Mouse (Mus musculus) limb, embryonic 14.5 days (tissue): ENCODE measurements at regions not wholly inside any gene's neighbourhood (a gene's known extent, or its start where the extent isn't known, plus 50 kb on each side); places are given as distances from the start of the nearest gene placed in this dataset.

Source experiments
- ATAC-seq: fragments of 200-750 bp; cut with Nextera tagmentation; 2 replicates; pipeline ENCODE4 v1.8.0; 2017; ENCODE audit warnings: low read depth, moderate number of reproducible peaks, moderate TSS enrichment; ENCODE audit not compliant: low FRiP score
- DNase-seq: peaks from one replicate; pipeline ENCODE4 v3.0.0-alpha.2; 2015; ENCODE audit warnings: low spot score
- H3K27ac ChIP-seq: fragments of 300-500 bp; sonication (generic); replicated peaks from 2 replicates; pipeline ENCODE4 v1.5.1; 2014; ENCODE audit warnings: low read depth, mild to moderate bottlenecking, low read length, moderate library complexity, mixed read lengths
- H3K27me3 ChIP-seq: fragments of 300-500 bp; sonication (generic); 2 replicates; pipeline ENCODE4 v1.6.1; 2014; ENCODE audit warnings: low read length, mixed read lengths; ENCODE audit not compliant: control insufficient read depth, insufficient read depth
- H3K36me3 ChIP-seq: fragments of 300-500 bp; sonication (generic); 2 replicates; pipeline ENCODE4 v1.6.1; 2014; ENCODE audit warnings: mild to moderate bottlenecking, low read length, moderate library complexity, mixed read lengths; ENCODE audit not compliant: control insufficient read depth, insufficient read depth
- H3K4me1 ChIP-seq: fragments of 300-500 bp; sonication (generic); 2 replicates; pipeline ENCODE4 v1.6.1; 2014; ENCODE audit warnings: antibody characterized with exemption, low read length, mixed read lengths; ENCODE audit not compliant: control insufficient read depth, insufficient read depth
- H3K4me2 ChIP-seq: fragments of 300-500 bp; sonication (generic); replicated peaks from 2 replicates; pipeline ENCODE4 v1.6.1; 2014; ENCODE audit warnings: low read depth, mild to moderate bottlenecking, low read length, moderate library complexity; ENCODE audit not compliant: severe bottlenecking
- H3K4me3 ChIP-seq: fragments of 300-500 bp; sonication (generic); replicated peaks from 2 replicates; pipeline ENCODE4 v1.5.1; 2014; ENCODE audit warnings: low read length
- H3K9ac ChIP-seq: fragments of 300-500 bp; sonication (generic); 2 replicates; pipeline ENCODE4 v1.6.1; 2014; ENCODE audit warnings: mild to moderate bottlenecking, low read depth, low read length, moderate library complexity; ENCODE audit not compliant: severe bottlenecking
- H3K9me3 ChIP-seq: fragments of 300-500 bp; sonication (generic); 2 replicates; pipeline ENCODE4 v1.6.1; 2016; ENCODE audit warnings: low read length; ENCODE audit not compliant: control insufficient read depth
- POLR2A ChIP-seq: fragments of 200-500 bp; IDR thresholded peaks from 2 replicates; pipeline ENCODE4 v1.8.0; 2012; ENCODE audit warnings: inconsistent platforms, mild to moderate bottlenecking, moderate library complexity, borderline replicate concordance; ENCODE audit not compliant: insufficient read depth, insufficient read length; ENCODE audit errors: extremely low read depth
- WGBS: fragments of 180-500 bp; shearing (Covaris S2); extraction: QIAGEN DNeasy Blood & Tissue Kit; methylation state at CpG from one replicate; pipeline ENCODE4 v1.1.7; 2014; 5-methylcytosine and 5-hydroxymethylcytosine counted together

DNA sequence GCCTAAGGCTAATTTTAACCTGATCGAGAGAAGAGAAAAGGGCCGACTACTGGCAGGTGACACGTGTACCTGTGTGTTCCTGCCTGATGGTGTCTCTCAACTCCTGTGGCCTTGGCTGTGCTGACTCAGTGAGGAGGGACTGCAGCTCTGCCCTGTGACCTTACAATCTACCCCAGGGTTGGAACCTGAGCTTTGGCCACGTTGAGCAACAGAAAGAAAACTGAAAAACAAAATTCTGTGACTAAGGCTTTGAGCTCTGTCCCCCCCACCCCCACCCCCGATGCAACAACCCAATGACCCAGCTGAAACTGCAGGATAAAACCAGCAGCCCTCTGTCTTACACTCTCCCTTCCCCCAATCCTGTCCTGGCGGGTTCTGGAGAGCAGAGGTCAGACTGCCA, 153.7 kb downstream of the Irs2 start:
- no peak for ATAC-seq
- no peaks in the 10 kb centered on the region; the same call in 1 of the 2 replicates for H3K4me1 ChIP-seq

DNA sequence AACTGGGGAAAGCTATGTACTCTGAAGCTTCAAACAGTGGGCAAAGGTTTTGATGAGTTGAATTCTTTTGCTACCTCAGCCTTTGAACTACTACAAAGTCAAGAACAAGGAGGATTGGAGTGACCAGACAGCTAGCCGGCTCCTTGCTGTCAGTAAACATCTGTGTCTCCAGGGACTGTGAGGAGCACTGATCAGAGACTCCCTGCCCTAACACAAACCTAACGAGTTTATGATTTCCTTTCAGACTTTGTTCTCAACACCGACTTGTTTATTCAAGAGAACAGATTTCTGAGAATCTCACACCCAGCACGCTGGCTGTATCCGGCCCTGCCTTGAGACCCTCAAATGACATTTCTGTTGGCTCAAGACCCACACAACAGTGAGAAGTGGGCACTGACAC, 154.4 kb downstream of the Irs2 start:
- Histone ChIP-seq H3K27me3 (no peaks in the 10 kb centered on the region), H3K27ac (no peak overlapping the region), H3K9ac (no peak overlapping the region), H3K4me2 (no peak overlapping the region), H3K9me3 (no peaks in the 10 kb centered on the region), H3K36me3 (no peaks in the 10 kb centered on the region), H3K4me1 (no peaks in the 10 kb centered on the region; the same call in 1 of the 2 replicates), H3K4me3 (no peak overlapping the region)
- no peak for TF ChIP-seq POLR2A
- 66% methylated on average over 5 of the region's 5 CpGs for WGBS
- ATAC-seq = no peak
- no peak for DNase-seq

More for the DNA sequence above, 153.7 kb downstream of the Irs2 start:
- H3K9ac ChIP-seq = no peak overlapping the region
- H3K27me3 ChIP-seq = no peaks in the 10 kb centered on the region
- H3K36me3 ChIP-seq = no peaks in the 10 kb centered on the region
- H3K4me3 ChIP-seq = no peak overlapping the region
- 54% methylated on average over 6 of the region's 6 CpGs for WGBS
- no peak overlapping the region for H3K27ac ChIP-seq
- H3K9me3 ChIP-seq = no peaks in the 10 kb centered on the region
- TF ChIP-seq POLR2A = no peak
- no peak for DNase-seq
- no peak overlapping the region for H3K4me2 ChIP-seq

DNA sequence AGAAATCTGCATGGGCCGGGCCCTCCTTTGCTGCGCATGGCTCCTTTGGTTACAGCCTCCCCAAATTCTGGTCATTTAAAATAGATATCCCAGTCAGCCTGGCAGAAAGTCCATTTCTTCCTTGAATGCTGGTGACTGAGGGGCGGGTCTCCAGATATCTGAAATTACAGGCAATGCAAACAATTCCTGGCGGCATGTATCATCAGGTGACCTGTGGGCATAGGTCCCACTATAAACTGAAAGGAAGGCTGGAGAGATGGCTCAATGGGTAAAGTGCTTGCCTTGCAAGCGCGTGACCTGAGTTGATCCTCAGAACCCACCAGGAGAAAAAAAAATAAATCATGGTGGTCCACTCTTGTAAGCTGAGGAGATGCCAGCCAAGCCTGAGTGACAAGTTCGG, 158.3 kb downstream of the Irs2 start:
- no peak for TF ChIP-seq POLR2A
- Histone ChIP-seq H3K4me3 (no peak overlapping the region), H3K9ac (no peak overlapping the region), H3K4me1 (no peaks in the 10 kb centered on the region), H3K27me3 (no peaks in the 10 kb centered on the region), H3K36me3 (no peaks in the 10 kb centered on the region), H3K9me3 (no peaks in the 10 kb centered on the region), H3K27ac (no peak overlapping the region), H3K4me2 (no peak overlapping the region)
- WGBS = 95% methylated on average over 7 of the region's 7 CpGs
- DNase-seq (no peak), ATAC-seq (no peak)

DNA sequence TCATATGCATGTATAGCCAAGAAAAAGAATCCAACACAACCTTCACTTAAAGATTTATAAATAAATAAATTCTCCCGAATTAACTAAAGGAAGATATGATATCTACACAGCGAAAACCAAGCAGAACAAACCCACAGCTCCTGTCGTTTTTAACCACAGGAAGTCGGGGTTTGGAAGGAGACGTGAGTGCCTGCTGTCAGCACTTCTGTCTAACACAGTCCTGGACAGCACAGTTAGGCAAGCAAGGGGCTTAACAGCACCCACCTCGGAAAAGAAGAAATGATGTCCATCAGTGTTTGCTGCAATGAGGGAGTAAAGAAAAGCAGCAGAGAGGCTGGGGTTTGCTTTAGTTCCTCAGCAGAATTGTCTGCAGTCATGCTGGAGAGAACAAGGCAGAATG, 162.7 kb downstream of the Irs2 start:
- Histone ChIP-seq H3K4me1 (no peaks in the 10 kb centered on the region), H3K27ac (no peak overlapping the region), H3K4me3 (no peak overlapping the region), H3K9me3 (no peaks in the 10 kb centered on the region), H3K27me3 (no peaks in the 10 kb centered on the region), H3K4me2 (no peak overlapping the region), H3K36me3 (no peaks in the 10 kb centered on the region), H3K9ac (no peak overlapping the region)
- no peak for ATAC-seq
- WGBS = 50% methylated on average over 6 of the region's 6 CpGs
- no peak for TF ChIP-seq POLR2A
- DNase-seq = no peak

DNA sequence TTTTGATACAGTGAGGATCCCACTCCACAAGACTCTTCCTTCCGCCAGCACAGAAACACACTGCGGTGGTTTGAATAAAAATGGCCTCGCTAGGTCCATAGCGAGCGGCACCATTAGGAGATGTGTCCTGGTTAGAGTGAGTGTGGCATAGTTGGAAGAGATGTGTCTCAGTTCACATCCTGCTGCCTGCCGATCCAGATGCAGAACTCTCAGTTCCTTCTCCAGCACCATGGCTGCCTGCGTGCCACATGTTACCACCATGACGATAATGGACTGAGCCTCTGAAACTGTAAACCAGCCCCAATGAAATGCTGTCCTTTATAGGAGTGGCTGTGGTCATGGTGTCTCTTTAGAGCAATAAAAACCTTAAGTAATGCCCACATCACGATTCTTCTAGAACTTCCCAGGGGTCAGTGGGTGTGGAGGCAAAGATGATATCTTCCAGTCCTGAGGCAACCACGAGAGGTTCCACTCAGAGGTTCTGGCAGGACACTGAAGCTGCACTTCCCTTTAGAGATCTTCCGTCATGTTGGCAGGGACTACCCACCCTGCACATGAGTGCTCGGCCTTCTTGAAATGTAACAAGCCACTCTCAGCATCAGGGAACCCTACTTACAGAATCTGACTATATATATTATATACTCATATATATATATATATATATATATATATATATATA, 167.3 kb downstream of the Irs2 start:
- no peaks in the 10 kb centered on the region for H3K9me3 ChIP-seq
- no peaks in the 10 kb centered on the region for H3K4me1 ChIP-seq
- no peak overlapping the region for H3K4me2 ChIP-seq
- no peak overlapping the region for H3K27ac ChIP-seq
- 85% methylated on average over 12 of the region's 12 CpGs for WGBS
- no peak for ATAC-seq
- no peaks in the 10 kb centered on the region for H3K27me3 ChIP-seq
- H3K4me3 ChIP-seq = no peak overlapping the region
- no peak for TF ChIP-seq POLR2A
- no peaks in the 10 kb centered on the region for H3K36me3 ChIP-seq
- DNase-seq = no peak
- H3K9ac ChIP-seq = no peak overlapping the region
